Mouse (Mus musculus) lung, postnatal 0 days (tissue): ENCODE data around the gene Clec16a. TPM values are rescaled to one million over a fixed set of nuclear protein-coding genes. Genes with fewer than 3 reads are reported as not detected.

Source experiments
- ATAC-seq: fragments of 200-750 bp; cut with Nextera tagmentation; 2 replicates; pipeline ENCODE4 v1.8.0; 2017; ENCODE audit warnings: moderate library complexity
- DNase-seq: peaks from one replicate; pipeline ENCODE4 v3.0.0-alpha.2; 2016; ENCODE audit warnings: low spot score
- H3K27ac ChIP-seq: fragments of 300-500 bp; sonication (generic); 2 replicates; pipeline ENCODE4 v1.5.1; 2014; ENCODE audit warnings: antibody characterized with exemption, mild to moderate bottlenecking, low read length, mixed read lengths
- H3K27me3 ChIP-seq: fragments of 300-500 bp; sonication (generic); replicated peaks from 2 replicates; pipeline ENCODE4 v1.6.1; 2014; ENCODE audit warnings: low read length, mixed read lengths; ENCODE audit not compliant: insufficient read depth
- H3K36me3 ChIP-seq: fragments of 300-500 bp; sonication (generic); 2 replicates; pipeline ENCODE4 v1.6.1; 2014; ENCODE audit warnings: low read length, mixed read lengths; ENCODE audit not compliant: insufficient read depth
- H3K4me1 ChIP-seq: fragments of 300-500 bp; sonication (generic); 2 replicates; pipeline ENCODE4 v1.6.1; 2014; ENCODE audit warnings: antibody characterized with exemption, low read depth, low read length, mixed read lengths; ENCODE audit not compliant: insufficient read depth
- H3K4me2 ChIP-seq: fragments of 300-500 bp; sonication (generic); replicated peaks from 2 replicates; pipeline ENCODE4 v1.6.1; 2014; ENCODE audit warnings: low read depth, mild to moderate bottlenecking, low read length, moderate library complexity, mixed read lengths
- H3K4me3 ChIP-seq: fragments of 300-500 bp; sonication (generic); 2 replicates; pipeline ENCODE4 v1.5.1; 2014; ENCODE audit warnings: low read depth, low read length
- H3K9ac ChIP-seq: fragments of 300-500 bp; sonication (generic); replicated peaks from 2 replicates; pipeline ENCODE4 v1.6.1; 2014; ENCODE audit warnings: low read depth, mild to moderate bottlenecking
- H3K9me3 ChIP-seq: fragments of 300-500 bp; sonication (generic); 2 replicates; pipeline ENCODE4 v1.6.1; 2016; ENCODE audit warnings: low read length, mixed read lengths
- CTCF ChIP-seq: IDR thresholded peaks from 2 replicates; pipeline ENCODE4 v1.5.1; 2016; ENCODE audit warnings: antibody characterized with exemption, mild to moderate bottlenecking
- EP300 ChIP-seq: IDR thresholded peaks from 2 replicates; pipeline ENCODE4 v1.6.1; 2016; ENCODE audit warnings: antibody characterized with exemption, mild to moderate bottlenecking, control low read depth
- WGBS: fragments of 180-500 bp; shearing (Covaris S2); extraction: QIAGEN DNeasy Blood & Tissue Kit; methylation state at CpG from one replicate; pipeline ENCODE4 v1.1.7; 2014; 5-methylcytosine and 5-hydroxymethylcytosine counted together
- polyA plus RNA-seq: library from polyadenylated mRNA; unstranded; fragments of >200 nt; fragmentation: Nextera tagmentation; extraction: Ambion mirVana; gene quantifications from 2 replicates; pipeline ENCODE4 v1.2.1, GENCODE M21; 2015

The Clec16a gene
- polyA plus RNA-seq, 1 experiment from 2014 or later: 32.0 TPM

DNA sequence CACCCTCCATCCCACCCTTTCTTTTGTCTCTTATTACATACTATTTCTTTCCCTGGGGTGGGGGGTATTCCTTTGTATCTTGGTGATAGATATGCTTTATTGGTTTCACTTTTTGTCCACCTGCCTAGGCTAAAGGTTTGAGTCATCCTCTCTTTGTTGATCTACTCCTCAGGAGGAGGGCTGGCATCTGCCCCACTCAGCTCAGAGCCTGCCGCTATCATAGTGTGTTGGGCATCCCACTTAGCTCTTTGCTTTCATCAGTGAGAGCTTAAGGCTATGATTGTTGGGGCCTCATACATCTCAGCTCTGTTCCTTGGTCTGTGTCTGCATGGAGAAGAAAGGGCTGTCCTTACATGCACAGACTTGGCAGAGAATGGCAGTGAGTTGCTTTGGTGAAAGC lies 81.0 kb downstream of the Clec16a start:
- 84% methylated on average over 1 of the region's 1 CpGs for WGBS

DNA sequence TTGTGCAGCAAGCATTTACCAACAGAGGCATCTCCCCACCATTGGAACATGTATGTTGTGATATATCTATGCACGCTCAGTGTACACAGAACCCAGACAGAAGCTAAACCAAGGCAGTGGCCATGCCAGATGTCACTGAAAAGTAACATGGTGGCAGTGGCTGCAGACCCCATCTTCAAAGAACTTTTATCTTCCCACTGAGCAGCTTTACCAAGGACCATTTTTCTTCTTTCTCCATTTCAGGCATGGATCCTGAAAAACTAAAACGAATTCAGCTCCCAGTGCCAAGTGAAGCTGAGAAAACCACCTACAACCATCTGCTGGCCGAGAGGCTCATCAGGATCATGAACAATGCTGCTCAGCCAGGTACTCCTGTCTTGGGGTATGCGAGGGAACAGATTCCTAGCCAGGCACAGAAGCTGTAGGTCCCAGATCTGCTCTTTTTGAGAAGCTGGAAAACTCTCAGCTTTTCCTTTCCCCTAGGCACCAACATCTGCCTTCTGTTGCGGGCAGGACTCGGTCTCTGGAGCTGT lies 82.1 kb downstream of the Clec16a start:
- no peak overlapping the region for H3K27ac ChIP-seq
- H3K36me3 ChIP-seq: no peaks in the 10 kb centered on the region
- TF ChIP-seq EP300 (no peak), CTCF (no peak)
- WGBS: 94% methylated on average over 6 of the region's 6 CpGs
- H3K4me1 ChIP-seq: no peaks in the 10 kb centered on the region; the same call in 1 of the 2 replicates
- no peaks in the 10 kb centered on the region for H3K27me3 ChIP-seq
- ATAC-seq (no peak), DNase-seq (no peak)
- no peak overlapping the region for H3K9ac ChIP-seq
- H3K9me3 ChIP-seq: no peaks in the 10 kb centered on the region
- no peak overlapping the region for H3K4me3 ChIP-seq
- H3K4me2 ChIP-seq: no peak overlapping the region

More for the DNA sequence above, 81.0 kb downstream of the Clec16a start:
- no peak overlapping the region for H3K27ac ChIP-seq
- H3K4me3 ChIP-seq: no peak overlapping the region
- ATAC-seq (no peak), DNase-seq (no peak)
- H3K9me3 ChIP-seq: no peaks in the 10 kb centered on the region
- TF ChIP-seq CTCF (no peak), EP300 (no peak)
- no peaks in the 10 kb centered on the region for H3K27me3 ChIP-seq
- H3K9ac ChIP-seq: no peak overlapping the region
- no peaks in the 10 kb centered on the region; the same call in 1 of the 2 replicates for H3K4me1 ChIP-seq
- no peak overlapping the region for H3K4me2 ChIP-seq
- no peaks in the 10 kb centered on the region for H3K36me3 ChIP-seq

DNA sequence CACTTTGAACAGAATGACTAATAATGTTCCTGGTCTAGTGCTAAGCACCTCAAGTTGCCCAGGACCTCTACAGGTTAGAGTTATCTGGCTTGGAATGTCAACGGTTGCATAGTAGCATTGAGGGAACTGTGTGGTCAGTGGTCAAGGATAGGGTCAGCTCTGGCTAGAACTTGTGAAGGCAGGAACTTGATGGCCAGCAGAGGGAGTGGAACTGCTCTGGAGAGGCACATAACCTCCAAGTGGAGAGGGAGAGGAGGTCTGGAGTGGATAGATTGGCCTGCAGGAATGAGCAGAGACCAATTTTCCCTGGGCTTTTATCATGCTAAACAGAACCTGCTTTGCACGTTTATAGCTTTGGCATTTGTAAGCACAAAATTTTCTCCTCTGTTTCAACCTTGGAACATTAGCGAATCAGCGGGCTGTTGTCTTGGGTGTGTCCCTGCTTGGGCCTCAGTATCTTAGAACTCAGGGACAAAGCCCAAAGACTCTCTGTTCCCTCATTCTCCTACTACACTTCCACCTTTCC lies 83.0 kb downstream of the Clec16a start:
- Histone ChIP-seq H3K4me3 (no peak overlapping the region), H3K27me3 (no peaks in the 10 kb centered on the region), H3K36me3 (no peaks in the 10 kb centered on the region), H3K9ac (no peak overlapping the region), H3K9me3 (no peaks in the 10 kb centered on the region), H3K27ac (no peak overlapping the region), H3K4me1 (no peaks in the 10 kb centered on the region; the same call in 1 of the 2 replicates), H3K4me2 (no peak overlapping the region)
- no peak for DNase-seq
- no peak for ATAC-seq
- WGBS: 77% methylated on average over 4 of the region's 4 CpGs
- TF ChIP-seq EP300 (no peak), CTCF (peak; percentile 53)

DNA sequence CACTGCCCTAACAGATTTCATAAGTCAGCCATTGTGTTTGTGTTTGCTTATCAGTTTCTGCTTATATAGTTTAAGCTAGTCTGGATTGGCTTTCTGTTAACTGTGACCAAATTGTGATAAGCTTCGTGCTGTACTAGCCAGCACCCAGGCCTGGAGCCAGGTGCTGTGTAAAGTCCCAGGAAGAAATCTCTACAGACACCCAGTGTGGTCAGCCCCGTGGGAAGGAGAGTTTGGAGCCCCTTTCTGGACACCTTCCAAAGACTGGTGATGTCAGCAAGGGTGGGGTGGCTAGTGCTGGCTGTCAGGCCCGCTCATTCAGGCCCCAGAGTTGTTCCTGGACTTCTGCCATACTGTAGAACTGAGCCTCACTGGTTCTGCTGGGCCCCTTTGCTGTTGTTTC lies 83.8 kb downstream of the Clec16a start:
- 0 out of 2 replicates have a peak overlapping the region, but pooled peaks have one; percentile 32 for H3K27ac ChIP-seq
- DNase-seq: peak; percentile 65

DNA sequence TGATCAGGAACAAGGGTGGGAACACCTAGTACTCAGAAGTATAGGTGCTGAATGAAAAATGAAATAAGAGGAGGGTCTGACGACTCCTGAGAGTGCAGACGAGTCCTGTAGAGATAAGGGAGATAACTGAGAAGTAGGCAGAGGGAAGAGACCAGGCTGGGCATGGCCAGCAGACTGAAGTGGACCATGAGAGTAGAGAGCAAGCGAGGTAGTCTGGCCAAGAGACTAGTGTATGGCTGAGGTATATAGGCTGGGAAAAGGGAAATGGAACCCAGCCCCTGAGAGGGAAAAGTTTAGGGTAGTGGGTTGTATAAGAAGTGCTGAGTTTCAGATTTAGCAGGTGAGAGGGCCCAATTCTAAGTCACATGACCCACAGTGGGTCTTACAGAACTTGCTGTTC lies 84.2 kb downstream of the Clec16a start:
- Histone ChIP-seq H3K4me2 (no peak overlapping the region), H3K27ac (0 out of 2 replicates have a peak overlapping the region, but pooled peaks have one; percentile 20), H3K4me3 (no peak overlapping the region), H3K9ac (no peak overlapping the region), H3K9me3 (no peaks in the 10 kb centered on the region), H3K4me1 (no peaks in the 10 kb centered on the region; the same call in 1 of the 2 replicates), H3K36me3 (no peaks in the 10 kb centered on the region), H3K27me3 (no peaks in the 10 kb centered on the region)
- 39% methylated on average over 3 of the region's 3 CpGs for WGBS
- ATAC-seq (peak; percentile 25; the same call in 1 of the 2 replicates), DNase-seq (no peak)
- TF ChIP-seq EP300 (no peak), CTCF (no peak)

More for the DNA sequence above, 83.8 kb downstream of the Clec16a start:
- no peak overlapping the region for H3K9ac ChIP-seq
- no peaks in the 10 kb centered on the region for H3K9me3 ChIP-seq
- H3K27me3 ChIP-seq: no peaks in the 10 kb centered on the region
- ATAC-seq: peak; percentile 81
- no peak for TF ChIP-seq CTCF
- peak; percentile 41 for TF ChIP-seq EP300
- H3K4me2 ChIP-seq: no peak overlapping the region
- 15% methylated on average over 3 of the region's 3 CpGs for WGBS
- no peaks in the 10 kb centered on the region; the same call in 1 of the 2 replicates for H3K4me1 ChIP-seq
- H3K36me3 ChIP-seq: no peaks in the 10 kb centered on the region
- no peak overlapping the region for H3K4me3 ChIP-seq

DNA sequence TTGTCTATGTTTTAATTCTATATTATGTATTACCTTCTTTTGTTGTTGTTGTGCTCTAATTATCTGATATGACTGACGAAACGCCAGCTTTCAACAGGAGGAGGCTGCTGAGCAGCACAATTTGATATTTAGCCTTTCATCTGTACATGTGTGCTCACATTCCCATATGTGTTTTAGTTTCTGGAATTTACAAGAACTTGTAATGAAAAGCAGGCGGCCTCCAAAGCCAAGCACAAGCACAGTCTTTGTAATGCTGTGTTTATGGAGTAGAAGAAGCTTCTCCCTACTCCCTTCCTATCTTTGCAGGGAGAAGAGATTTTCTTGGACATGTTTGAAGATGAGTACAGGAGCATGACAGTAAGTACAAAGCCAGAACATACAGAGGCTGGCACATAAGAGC lies 89.8 kb downstream of the Clec16a start:
- no peak for DNase-seq
- Histone ChIP-seq H3K4me3 (no peak overlapping the region), H3K36me3 (no peaks in the 10 kb centered on the region), H3K27me3 (no peaks in the 10 kb centered on the region), H3K4me1 (peaks cover 10% of the 10 kb centered on the region; the same call in 1 of the 2 replicates), H3K27ac (no peak overlapping the region), H3K4me2 (no peak overlapping the region), H3K9ac (no peak overlapping the region), H3K9me3 (no peaks in the 10 kb centered on the region)
- WGBS: 83% methylated on average over 3 of the region's 3 CpGs
- no peak for ATAC-seq
- TF ChIP-seq CTCF (no peak), EP300 (no peak)
